ENCODE assay signal across 8 mouse cellular contexts in genomic region chr13:54282861-54283206, GRCm38 (mm10).
DNase-seq lines count a peak whose midpoint lies in the region; ATAC-seq lines count a peak whose summit lies in the region.

No protein-coding gene starts in this region.

- H3K4me1 ChIP-seq in hindbrain, embryonic 12.5 days = peaks cover 20% of the 10 kb centered on the region
- no peaks in the 10 kb centered on the region for H3K4me1 ChIP-seq in liver, embryonic 12.5 days

- no peak for ATAC-seq in cerebellum, adult (ENCODE audit: insufficient number of reproducible peaks, low FRiP score, low TSS enrichment)
- ATAC-seq in hindbrain, embryonic 12.5 days (ENCODE audit: low FRiP score) = peak; percentile 72
- ATAC-seq in liver, embryonic 12.5 days = no peak
- ATAC-seq in megakaryocyte-erythroid progenitor cell, adult 5-6 weeks (replicated peaks; ENCODE audit: low FRiP score, low TSS enrichment, poor library complexity, severe bottlenecking) = no peak
- ATAC-seq in erythroblast, adult 5-6 weeks (replicated peaks; ENCODE audit: low FRiP score, poor library complexity, severe bottlenecking) = no peak

- H3K27ac ChIP-seq in hindbrain, embryonic 12.5 days = no peak overlapping the region
- H3K27ac ChIP-seq in liver, embryonic 12.5 days = no peak overlapping the region

- H3K4me2 ChIP-seq in hindbrain, embryonic 12.5 days (replicated peaks) = peak overlapping the region; percentile 39
- peak overlapping the region; percentile 33; the same call in 1 of the 2 replicates for H3K4me2 ChIP-seq in liver, embryonic 12.5 days

- WGBS in hindbrain, embryonic 12.5 days = 3% methylated on average over 10 of the region's 10 CpGs
- WGBS in liver, embryonic 12.5 days (ENCODE audit: insufficient replicate concordance) = 10% methylated on average over 10 of the region's 10 CpGs

- H3K9ac ChIP-seq in hindbrain, embryonic 12.5 days = no peak overlapping the region
- no peak overlapping the region for H3K9ac ChIP-seq in liver, embryonic 12.5 days

- no peak overlapping the region for H3K4me3 ChIP-seq in hindbrain, embryonic 12.5 days
- H3K4me3 ChIP-seq in liver, embryonic 12.5 days = no peak overlapping the region

- no peaks in the 10 kb centered on the region for H3K9me3 ChIP-seq in hindbrain, embryonic 12.5 days (replicated peaks)
- H3K9me3 ChIP-seq in liver, embryonic 12.5 days (replicated peaks) = no peaks in the 10 kb centered on the region

- peaks cover 7% of the 10 kb centered on the region; the same call in 1 of the 2 replicates for H3K27me3 ChIP-seq in hindbrain, embryonic 12.5 days
- peaks cover 31% of the 10 kb centered on the region for H3K27me3 ChIP-seq in liver, embryonic 12.5 days (replicated peaks)
- no peaks in the 10 kb centered on the region for H3K27me3 ChIP-seq in splenic B cell, adult 2 months (ENCODE audit: control insufficient read depth, insufficient read depth, low read length, poor library complexity, severe bottlenecking)

- DNase-seq in cerebellum, adult 9-10 months = peak; percentile 74
- peak; percentile 74 for DNase-seq in cerebellum, postnatal 14 days
- peak; percentile 34 for DNase-seq in splenic B cell, adult 2 months (ENCODE audit: low read depth, low spot score)

- H3K36me3 ChIP-seq in hindbrain, embryonic 12.5 days = no peaks in the 10 kb centered on the region
- H3K36me3 ChIP-seq in liver, embryonic 12.5 days = no peaks in the 10 kb centered on the region
- no peaks in the 10 kb centered on the region for H3K36me3 ChIP-seq in splenic B cell, adult 2 months (ENCODE audit: control insufficient read depth, insufficient read depth, low read length, poor library complexity, severe bottlenecking)
